Mouse (Mus musculus): Measurements from ENCODE around the gene Pde6h. TPM values are rescaled to one million over a fixed set of nuclear protein-coding genes. Genes with fewer than 3 reads are reported as not detected.

The Pde6h gene
- polyA plus RNA-seq, 1 experiment from 2014 or later = 0.08 TPM

DNA sequence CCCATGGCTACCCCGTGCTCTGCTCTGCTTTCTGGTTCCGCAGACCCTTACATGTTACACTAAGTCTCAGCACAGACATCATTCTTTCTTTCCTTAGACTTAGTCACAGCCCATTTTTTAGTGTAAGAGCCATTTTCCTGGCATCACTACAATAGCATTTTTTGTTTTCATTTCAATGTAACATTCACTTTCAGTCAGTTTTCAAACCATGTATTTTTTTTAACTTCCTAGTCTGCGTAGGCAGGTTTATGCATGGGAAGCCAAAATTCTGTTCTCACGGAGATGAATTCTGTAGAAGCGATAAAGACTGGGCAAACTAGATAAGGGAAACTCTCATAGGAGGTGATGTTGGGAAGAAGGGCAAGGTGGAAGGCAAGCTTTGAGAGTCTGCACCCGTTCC is 34.1 kb upstream of the Pde6h start:
- WGBS = 92% methylated on average over 6 of the region's 6 CpGs
- Histone ChIP-seq H3K4me3 (ENCODE audit: low read depth, low read length) (no peak overlapping the region), H3K9me3 (replicated peaks; ENCODE audit: control insufficient read depth, low read length, poor library complexity, severe bottlenecking) (no peaks in the 10 kb centered on the region), H3K4me2 (ENCODE audit: low read length) (no peak overlapping the region), H3K27me3 (ENCODE audit: control insufficient read depth, insufficient read depth, low read depth, low read length) (no peaks in the 10 kb centered on the region), H3K36me3 (ENCODE audit: control insufficient read depth, insufficient read depth, low read length) (no peaks in the 10 kb centered on the region), H3K9ac (ENCODE audit: low read depth, low read length) (no peak overlapping the region), H3K27ac (ENCODE audit: low read length) (no peak overlapping the region), H3K4me1 (ENCODE audit: control insufficient read depth, insufficient read depth, low read length) (no peaks in the 10 kb centered on the region)
- ATAC-seq = no peak

DNA sequence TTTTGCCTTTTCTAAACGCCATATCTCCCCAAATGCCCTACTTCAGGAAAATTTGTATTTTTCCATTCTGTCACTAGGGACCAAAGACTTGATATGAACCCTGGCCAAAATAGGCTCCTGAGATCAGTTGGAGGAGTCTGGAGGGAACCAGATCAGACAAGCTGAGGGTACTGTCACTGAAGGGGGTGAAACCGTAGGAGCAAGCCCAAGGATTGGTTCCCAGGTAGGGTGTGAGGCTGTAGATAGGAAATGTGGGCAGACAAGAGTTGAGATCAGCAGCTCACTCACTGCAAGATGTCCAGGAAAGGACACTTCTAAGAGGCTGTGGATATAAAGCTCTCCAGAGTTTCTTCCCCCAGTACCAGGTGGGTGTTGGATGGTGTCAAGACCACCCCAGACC is 31.6 kb upstream of the Pde6h start:
- no peaks in the 10 kb centered on the region for H3K36me3 ChIP-seq (ENCODE audit: control insufficient read depth, insufficient read depth, low read length)
- H3K4me3 ChIP-seq (ENCODE audit: low read depth, low read length) = no peak overlapping the region
- no peaks in the 10 kb centered on the region for H3K27me3 ChIP-seq (ENCODE audit: control insufficient read depth, insufficient read depth, low read depth, low read length)
- ATAC-seq = no peak
- H3K4me1 ChIP-seq (ENCODE audit: control insufficient read depth, insufficient read depth, low read length) = no peaks in the 10 kb centered on the region
- H3K9me3 ChIP-seq (replicated peaks; ENCODE audit: control insufficient read depth, low read length, poor library complexity, severe bottlenecking) = no peaks in the 10 kb centered on the region
- no peak overlapping the region for H3K4me2 ChIP-seq (ENCODE audit: low read length)
- H3K9ac ChIP-seq (ENCODE audit: low read depth, low read length) = no peak overlapping the region
- 90% methylated on average over 2 of the region's 2 CpGs for WGBS
- H3K27ac ChIP-seq (ENCODE audit: low read length) = no peak overlapping the region

DNA sequence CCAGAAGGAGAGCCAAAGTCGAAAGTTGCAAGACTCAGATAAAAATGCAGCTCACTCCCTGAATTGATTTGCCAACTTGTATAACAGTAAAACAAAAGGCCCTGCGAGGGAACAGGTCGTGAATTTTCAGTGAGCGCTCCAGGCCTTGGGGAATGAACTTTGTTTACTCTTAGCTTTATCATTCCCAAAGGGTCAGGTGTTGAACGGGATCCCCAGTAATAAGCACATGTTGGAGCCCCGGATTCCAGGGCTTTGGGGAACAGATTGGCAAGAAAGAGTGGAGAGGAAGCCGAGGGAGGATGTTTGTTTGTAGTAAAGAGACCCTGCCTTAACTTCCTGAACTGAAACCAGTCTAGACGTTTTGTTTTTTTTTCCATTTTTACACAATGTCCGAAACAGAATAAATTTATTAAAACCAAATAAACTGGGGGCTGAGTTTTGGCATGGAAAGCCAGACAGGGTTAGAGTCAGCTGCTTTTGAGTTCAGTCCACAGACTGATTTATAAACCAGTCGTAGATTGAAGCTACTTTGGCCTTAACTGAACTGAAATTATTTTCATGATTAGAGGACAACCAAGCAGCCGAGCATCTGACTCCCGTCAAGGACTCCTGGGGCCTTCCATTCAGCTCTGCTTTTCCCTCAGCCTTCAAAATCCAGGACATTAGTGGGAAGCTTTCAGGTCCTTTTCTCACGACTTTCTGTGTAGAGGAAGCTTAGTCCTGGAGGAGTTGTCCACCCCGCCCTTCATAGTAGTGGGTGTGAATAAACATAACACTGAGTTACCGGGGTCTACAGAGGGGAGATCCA is 28.9 kb upstream of the Pde6h start:
- Histone ChIP-seq H3K4me2 (ENCODE audit: low read length) (no peak overlapping the region), H3K27me3 (ENCODE audit: control insufficient read depth, insufficient read depth, low read depth, low read length) (no peaks in the 10 kb centered on the region), H3K36me3 (ENCODE audit: control insufficient read depth, insufficient read depth, low read length) (no peaks in the 10 kb centered on the region), H3K4me1 (ENCODE audit: control insufficient read depth, insufficient read depth, low read length) (no peaks in the 10 kb centered on the region), H3K4me3 (ENCODE audit: low read depth, low read length) (no peak overlapping the region), H3K9ac (ENCODE audit: low read depth, low read length) (no peak overlapping the region), H3K27ac (ENCODE audit: low read length) (no peak overlapping the region), H3K9me3 (replicated peaks; ENCODE audit: control insufficient read depth, low read length, poor library complexity, severe bottlenecking) (no peaks in the 10 kb centered on the region)
- no peak for ATAC-seq
- WGBS = 61% methylated on average over 15 of the region's 15 CpGs

DNA sequence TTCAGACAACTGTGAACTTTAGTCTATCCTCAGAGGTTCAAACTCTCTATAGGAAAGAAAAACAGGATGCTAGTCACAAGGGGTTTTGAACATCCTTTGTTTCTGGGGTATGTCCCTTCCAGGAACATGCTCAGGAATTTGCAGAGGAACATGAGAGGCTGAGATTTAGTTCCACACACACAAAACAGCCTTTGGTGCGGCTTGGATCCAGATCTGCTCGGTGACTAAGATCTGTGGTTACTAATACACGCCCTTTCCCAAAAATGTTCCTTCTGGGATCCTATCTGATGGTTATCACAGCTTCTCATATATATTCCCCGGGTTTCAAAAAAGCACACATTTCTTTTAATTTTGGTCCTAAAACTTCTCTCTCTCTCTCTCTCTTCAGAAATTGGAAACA is 25.8 kb upstream of the Pde6h start:
- H3K4me3 ChIP-seq (ENCODE audit: low read depth, low read length) = no peak overlapping the region
- WGBS = 84% methylated on average over 4 of the region's 4 CpGs
- no peaks in the 10 kb centered on the region for H3K4me1 ChIP-seq (ENCODE audit: control insufficient read depth, insufficient read depth, low read length)
- no peak for ATAC-seq
- H3K27me3 ChIP-seq (ENCODE audit: control insufficient read depth, insufficient read depth, low read depth, low read length) = no peaks in the 10 kb centered on the region
- no peaks in the 10 kb centered on the region for H3K9me3 ChIP-seq (replicated peaks; ENCODE audit: control insufficient read depth, low read length, poor library complexity, severe bottlenecking)
- no peak overlapping the region for H3K9ac ChIP-seq (ENCODE audit: low read depth, low read length)
- no peak overlapping the region for H3K4me2 ChIP-seq (ENCODE audit: low read length)
- H3K27ac ChIP-seq (ENCODE audit: low read length) = no peak overlapping the region
- H3K36me3 ChIP-seq (ENCODE audit: control insufficient read depth, insufficient read depth, low read length) = no peaks in the 10 kb centered on the region

DNA sequence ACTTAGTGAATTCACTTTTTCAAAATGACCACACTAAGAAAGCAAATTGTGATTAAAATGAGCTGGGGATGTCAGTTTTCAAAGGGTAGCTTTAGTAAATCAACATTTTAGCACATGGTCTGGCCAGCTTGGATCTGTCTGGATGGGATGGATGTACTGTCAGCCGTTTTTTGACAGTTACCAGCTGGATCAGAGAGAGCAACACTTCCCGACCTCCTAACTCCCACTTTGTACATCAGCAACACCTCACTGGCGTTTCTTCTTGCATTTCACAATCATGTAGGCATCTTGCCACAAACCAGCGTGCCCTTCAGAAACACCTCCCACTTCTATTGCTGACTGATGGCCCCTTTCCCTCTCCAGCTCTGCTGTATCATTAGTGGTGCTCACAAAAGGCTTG is 25.4 kb upstream of the Pde6h start:
- 83% methylated on average over 4 of the region's 4 CpGs for WGBS
- Histone ChIP-seq H3K4me3 (ENCODE audit: low read depth, low read length) (no peak overlapping the region), H3K27ac (ENCODE audit: low read length) (no peak overlapping the region), H3K27me3 (ENCODE audit: control insufficient read depth, insufficient read depth, low read depth, low read length) (no peaks in the 10 kb centered on the region), H3K36me3 (ENCODE audit: control insufficient read depth, insufficient read depth, low read length) (no peaks in the 10 kb centered on the region), H3K4me2 (ENCODE audit: low read length) (no peak overlapping the region), H3K9me3 (replicated peaks; ENCODE audit: control insufficient read depth, low read length, poor library complexity, severe bottlenecking) (no peaks in the 10 kb centered on the region), H3K9ac (ENCODE audit: low read depth, low read length) (no peak overlapping the region), H3K4me1 (ENCODE audit: control insufficient read depth, insufficient read depth, low read length) (no peaks in the 10 kb centered on the region)
- ATAC-seq = no peak

DNA sequence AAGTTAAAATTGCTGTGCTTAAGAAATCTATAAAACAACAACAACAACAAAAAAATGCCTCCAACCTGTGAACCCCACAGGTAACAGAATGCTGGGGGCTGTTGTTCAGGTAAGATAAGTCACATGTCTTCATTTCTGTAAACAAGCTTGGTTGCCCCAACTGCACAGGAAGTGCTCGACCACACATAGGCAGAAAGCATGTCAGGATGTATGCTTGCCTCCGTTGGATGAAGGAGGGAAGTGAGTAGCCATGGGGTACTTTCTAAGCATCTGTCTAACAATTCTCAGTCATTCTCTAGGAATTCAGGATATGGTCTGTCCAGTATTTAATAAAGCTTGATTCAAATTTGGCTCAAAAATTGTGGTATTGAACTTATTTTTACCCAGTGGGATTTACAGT is 24.7 kb upstream of the Pde6h start:
- Histone ChIP-seq H3K36me3 (ENCODE audit: control insufficient read depth, insufficient read depth, low read length) (no peaks in the 10 kb centered on the region), H3K9ac (ENCODE audit: low read depth, low read length) (no peak overlapping the region), H3K4me1 (ENCODE audit: control insufficient read depth, insufficient read depth, low read length) (no peaks in the 10 kb centered on the region), H3K4me2 (ENCODE audit: low read length) (no peak overlapping the region), H3K27me3 (ENCODE audit: control insufficient read depth, insufficient read depth, low read depth, low read length) (no peaks in the 10 kb centered on the region), H3K27ac (ENCODE audit: low read length) (no peak overlapping the region), H3K9me3 (replicated peaks; ENCODE audit: control insufficient read depth, low read length, poor library complexity, severe bottlenecking) (no peaks in the 10 kb centered on the region), H3K4me3 (ENCODE audit: low read depth, low read length) (no peak overlapping the region)
- 92% methylated on average over 2 of the region's 2 CpGs for WGBS
- ATAC-seq = no peak

DNA sequence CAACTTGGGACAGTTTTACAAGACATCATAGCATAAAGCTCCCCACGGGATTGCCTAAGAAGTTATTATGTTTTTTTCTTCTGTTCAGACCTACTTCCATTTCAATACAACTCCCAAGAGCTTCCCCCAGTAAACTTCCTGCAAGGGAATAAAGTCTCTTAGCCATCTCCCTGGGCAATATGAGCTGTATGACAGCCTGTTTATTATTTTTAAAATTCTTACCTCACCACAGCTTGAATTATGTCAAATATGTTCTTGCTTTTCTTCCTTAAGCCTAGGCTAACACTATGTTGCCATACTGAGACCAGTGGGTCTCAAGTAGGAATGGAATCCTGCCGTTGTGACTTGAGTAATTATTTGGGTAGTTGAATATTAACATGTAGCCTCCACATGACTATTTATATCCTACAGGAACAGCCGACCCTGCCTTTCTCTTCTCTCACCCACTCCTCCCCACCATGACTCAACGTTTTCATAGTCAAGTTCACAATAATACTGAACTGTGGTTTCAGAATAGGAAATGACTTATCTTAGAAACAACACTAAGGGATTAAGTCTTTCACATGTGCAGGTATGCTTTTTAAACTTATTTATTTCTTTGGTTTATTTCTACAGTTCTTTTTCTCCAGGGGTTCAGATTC is 23.1 kb upstream of the Pde6h start:
- Histone ChIP-seq H3K27ac (ENCODE audit: low read length) (no peak overlapping the region), H3K4me1 (ENCODE audit: control insufficient read depth, insufficient read depth, low read length) (no peaks in the 10 kb centered on the region), H3K9ac (ENCODE audit: low read depth, low read length) (no peak overlapping the region), H3K9me3 (replicated peaks; ENCODE audit: control insufficient read depth, low read length, poor library complexity, severe bottlenecking) (no peaks in the 10 kb centered on the region), H3K4me2 (ENCODE audit: low read length) (no peak overlapping the region), H3K36me3 (ENCODE audit: control insufficient read depth, insufficient read depth, low read length) (no peaks in the 10 kb centered on the region), H3K4me3 (ENCODE audit: low read depth, low read length) (no peak overlapping the region), H3K27me3 (ENCODE audit: control insufficient read depth, insufficient read depth, low read depth, low read length) (no peaks in the 10 kb centered on the region)
- no peak for ATAC-seq
- 73% methylated on average over 4 of the region's 4 CpGs for WGBS

DNA sequence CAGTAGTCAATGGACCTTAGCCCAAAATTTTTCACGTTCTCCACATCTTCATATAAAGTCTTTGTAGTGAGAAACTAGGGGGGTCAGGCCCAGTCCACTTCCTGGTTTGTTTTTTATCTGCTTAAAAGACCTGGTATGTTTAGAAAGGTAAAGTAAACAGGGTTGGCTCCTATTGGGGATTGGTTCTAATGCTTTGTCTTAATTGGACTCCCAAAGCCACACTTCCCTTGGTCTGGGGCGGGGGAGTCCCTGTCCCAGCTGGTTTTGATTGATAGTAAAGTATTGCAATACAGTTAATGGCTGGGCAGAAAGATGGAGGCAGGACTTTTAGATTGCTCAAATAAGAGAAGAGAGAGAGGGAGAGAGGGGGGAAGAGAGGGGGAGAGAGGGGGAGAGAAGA is 22.6 kb upstream of the Pde6h start:
- Histone ChIP-seq H3K27me3 (ENCODE audit: control insufficient read depth, insufficient read depth, low read depth, low read length) (no peaks in the 10 kb centered on the region), H3K4me2 (ENCODE audit: low read length) (no peak overlapping the region), H3K9me3 (replicated peaks; ENCODE audit: control insufficient read depth, low read length, poor library complexity, severe bottlenecking) (no peaks in the 10 kb centered on the region), H3K9ac (ENCODE audit: low read depth, low read length) (no peak overlapping the region), H3K4me1 (ENCODE audit: control insufficient read depth, insufficient read depth, low read length) (no peaks in the 10 kb centered on the region), H3K27ac (ENCODE audit: low read length) (no peak overlapping the region), H3K4me3 (ENCODE audit: low read depth, low read length) (no peak overlapping the region), H3K36me3 (ENCODE audit: control insufficient read depth, insufficient read depth, low read length) (no peaks in the 10 kb centered on the region)
- ATAC-seq = no peak
- WGBS = 85% methylated on average over 2 of the region's 2 CpGs

DNA sequence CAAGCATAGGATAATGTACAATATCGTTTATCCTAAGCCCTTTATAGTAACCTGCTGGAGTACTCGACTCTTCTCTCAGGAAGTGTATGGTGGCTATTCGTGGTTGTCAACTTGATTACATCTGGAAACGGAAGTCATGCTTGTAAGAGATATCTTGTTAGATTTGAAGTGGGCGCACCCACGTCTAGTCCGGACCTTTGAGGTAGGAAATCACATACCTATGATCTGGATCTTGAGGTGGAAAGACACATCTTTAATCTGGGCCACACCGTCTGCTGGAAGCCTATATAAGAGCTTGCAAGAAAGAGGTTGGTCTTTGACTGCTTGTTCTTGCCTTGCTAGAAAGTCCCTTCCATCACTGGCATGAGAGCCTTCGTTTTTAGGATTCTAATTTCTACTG is 21.1 kb upstream of the Pde6h start:
- H3K27ac ChIP-seq (ENCODE audit: low read length) = no peak overlapping the region
- no peak overlapping the region for H3K4me3 ChIP-seq (ENCODE audit: low read depth, low read length)
- no peak overlapping the region for H3K9ac ChIP-seq (ENCODE audit: low read depth, low read length)
- 89% methylated on average over 9 of the region's 9 CpGs for WGBS
- H3K27me3 ChIP-seq (ENCODE audit: control insufficient read depth, insufficient read depth, low read depth, low read length) = no peaks in the 10 kb centered on the region
- no peaks in the 10 kb centered on the region for H3K9me3 ChIP-seq (replicated peaks; ENCODE audit: control insufficient read depth, low read length, poor library complexity, severe bottlenecking)
- no peak overlapping the region for H3K4me2 ChIP-seq (ENCODE audit: low read length)
- H3K4me1 ChIP-seq (ENCODE audit: control insufficient read depth, insufficient read depth, low read length) = no peaks in the 10 kb centered on the region
- ATAC-seq = no peak
- H3K36me3 ChIP-seq (ENCODE audit: control insufficient read depth, insufficient read depth, low read length) = no peaks in the 10 kb centered on the region

Measured in midbrain, embryonic 16.5 days (tissue).